Mouse (Mus musculus): ENCODE measurements around the gene 1600014C10Rik.

Gene 1600014C10Rik

GRCm38 (mm10) chr7:38183709-38184417, 846 bp downstream of the 1600014C10Rik start:
- peak; percentile 57 to 86 for DNase-seq (ENCODE audit: low spot score in 2 of 2)

DNA sequence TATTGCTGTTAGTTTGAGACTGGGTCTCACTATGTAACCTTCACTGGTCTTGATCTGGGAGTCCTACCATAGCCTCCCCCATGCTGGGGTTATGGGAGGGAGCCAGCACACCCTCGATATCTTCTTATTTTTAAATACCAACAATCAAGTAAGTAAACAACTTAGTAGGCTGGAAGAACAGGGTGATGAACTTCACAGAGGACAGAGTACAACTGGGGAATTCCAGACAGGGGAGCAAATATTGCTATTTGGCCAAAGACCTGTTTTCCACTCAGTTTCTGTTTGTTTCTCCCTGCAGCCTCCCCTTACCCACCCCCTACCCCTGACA, 1.4 kb downstream of the 1600014C10Rik start:
- no peak for DNase-seq (ENCODE audit: low spot score in 2 of 2)

DNA sequence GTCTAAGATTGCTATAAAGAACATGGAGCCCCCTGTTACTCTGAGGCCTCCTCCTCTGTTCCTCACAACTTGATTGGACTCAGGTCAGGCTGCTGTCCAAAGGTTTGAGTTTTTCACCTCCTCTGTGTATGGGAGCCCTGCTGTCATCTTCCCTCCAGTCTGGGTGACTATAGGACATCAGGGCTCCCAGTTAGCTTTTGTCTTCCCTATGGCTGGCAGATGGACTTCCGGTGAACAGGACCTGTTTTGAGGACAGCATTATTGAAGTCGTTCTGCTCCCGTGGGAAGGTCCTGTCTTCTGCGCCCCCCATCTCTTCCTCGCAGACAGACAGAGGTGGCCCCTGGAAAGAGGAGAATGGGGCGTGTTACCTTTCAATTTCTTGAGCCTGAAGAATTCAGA, 1.8 kb downstream of the 1600014C10Rik start:
- DNase-seq (ENCODE audit: low spot score in 2 of 2): no peak

- DNase-seq (ENCODE audit: low spot score in 2 of 2): no peak
These were observed 3.8 kb downstream of the 1600014C10Rik start for GRCm38 (mm10) chr7:38186861-38187260.

DNA sequence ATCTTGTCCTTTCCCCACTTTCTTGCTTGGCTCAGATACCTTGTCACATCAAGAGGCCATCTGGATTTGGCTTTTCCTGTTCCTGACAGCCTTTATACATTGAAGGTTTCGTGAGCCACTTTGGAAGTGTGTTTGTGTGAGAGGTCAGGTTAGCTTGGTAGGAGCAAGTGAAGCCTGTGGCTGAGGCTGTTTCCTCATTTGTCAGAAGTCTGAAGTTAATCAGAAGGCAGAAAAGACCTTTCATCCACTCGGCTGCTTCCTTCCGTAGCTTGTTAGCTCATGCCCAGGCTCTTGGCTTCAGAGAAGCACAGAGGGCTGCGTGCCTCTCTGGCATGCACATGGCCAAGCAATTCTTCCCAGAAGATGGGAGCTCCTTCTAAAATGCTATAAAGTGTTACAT, 4.8 kb downstream of the 1600014C10Rik start:
- no peak for DNase-seq (ENCODE audit: low spot score in 2 of 2)

- no peak for DNase-seq (ENCODE audit: low spot score in 2 of 2)
These were observed 5.5 kb downstream of the 1600014C10Rik start for GRCm38 (mm10) chr7:38188281-38189075.

DNA sequence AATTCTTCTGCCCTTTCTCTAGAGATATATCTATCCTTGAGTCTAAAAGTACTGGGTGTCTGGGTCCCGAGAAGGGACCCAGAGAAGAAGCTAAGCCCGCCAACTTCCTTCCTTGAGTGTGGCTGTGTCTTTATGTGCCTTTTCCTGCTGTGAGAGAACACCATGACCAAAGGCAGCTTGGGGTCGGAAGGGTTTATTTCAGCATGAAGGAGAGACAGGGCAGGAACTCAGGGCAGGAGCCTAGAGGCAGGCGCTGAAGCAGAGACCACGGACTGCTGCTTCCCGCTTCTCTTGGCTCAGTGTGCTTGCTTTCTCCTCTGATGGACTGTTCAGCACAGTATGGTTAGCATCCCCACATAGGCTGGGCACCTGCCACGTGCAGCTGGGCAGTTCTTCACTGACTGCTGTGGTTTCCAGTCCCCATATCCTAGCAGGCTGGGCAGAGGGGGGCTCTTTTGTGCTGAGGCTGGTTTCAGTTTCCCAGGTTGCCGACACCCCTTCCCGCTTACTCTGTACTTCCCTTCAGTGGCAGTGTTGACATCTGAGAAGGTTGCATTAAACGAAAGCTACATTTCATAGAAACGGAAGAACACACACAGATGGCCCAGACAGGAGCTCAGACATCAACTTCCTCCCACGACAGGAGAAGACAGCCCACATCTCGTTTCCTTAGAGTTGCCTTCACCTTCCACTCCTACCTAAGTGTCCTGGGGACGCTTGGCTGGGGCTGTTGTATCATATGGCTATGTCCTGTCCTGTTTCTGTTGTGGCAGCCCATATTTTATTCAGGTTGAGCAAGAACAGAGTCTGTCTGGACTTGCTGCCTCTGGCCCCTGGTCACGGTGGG, 6.3 kb downstream of the 1600014C10Rik start:
- DNase-seq (ENCODE audit: low spot score in 2 of 2): peak in 1 of 2 experiments; percentile 52

DNA sequence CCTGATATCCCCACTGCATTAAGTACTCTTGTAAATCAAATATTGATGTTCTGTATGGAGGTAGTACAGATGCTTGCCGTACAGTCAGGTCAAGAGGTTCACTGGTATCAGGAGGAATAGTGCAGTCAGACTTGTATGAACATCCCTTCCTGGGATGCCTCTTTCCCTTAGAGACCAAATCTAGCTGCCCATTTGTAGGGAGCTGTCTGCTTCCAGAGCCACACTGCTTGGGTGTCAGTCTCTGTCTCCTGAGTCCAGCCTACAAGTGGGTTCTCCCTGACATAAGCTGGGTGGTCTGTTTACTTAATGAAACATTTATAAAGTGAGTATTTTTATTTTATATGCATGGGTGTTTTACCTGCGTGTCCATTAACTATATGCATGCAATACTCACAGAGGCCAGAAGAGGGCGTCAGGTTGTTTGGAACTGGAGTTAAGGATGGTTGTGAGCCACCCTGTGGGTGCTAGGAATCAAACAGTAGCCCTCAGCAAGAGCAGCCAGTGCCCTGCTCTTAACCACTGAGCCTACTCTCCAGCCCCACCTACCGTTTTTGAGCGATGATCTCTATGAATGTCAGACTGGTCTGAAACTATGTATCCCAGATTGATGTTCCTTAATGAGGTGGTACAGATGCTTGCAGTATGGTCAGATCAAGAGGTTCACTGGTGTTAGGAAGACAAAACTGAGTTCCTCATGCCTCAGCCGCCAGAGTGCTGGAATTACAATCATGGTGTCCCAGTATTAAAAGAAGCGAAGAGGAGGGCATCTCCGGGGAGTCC, 7.2 kb downstream of the 1600014C10Rik start:
- no peak for DNase-seq (ENCODE audit: low spot score in 2 of 2)

DNA sequence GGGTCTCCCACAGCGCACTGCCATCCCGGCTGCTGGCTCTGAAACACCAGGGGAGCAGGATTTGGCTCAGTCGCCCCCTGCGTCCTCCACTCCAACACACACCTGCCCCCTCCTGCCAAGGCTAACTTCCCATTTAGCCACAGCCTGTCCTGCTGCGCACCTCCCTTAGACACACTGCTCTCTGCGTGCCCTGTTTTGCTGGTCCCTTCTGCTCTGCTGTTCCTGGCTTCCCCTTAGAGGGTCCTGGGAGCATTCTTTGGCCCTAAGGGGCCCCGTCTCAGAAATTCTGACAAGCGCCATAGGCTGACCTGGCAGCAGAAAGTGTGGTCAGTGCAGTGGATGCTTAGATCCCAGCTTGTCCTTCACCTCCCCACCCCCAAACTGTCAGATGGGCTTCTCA, 8.1 kb downstream of the 1600014C10Rik start:
- DNase-seq (ENCODE audit: low spot score in 2 of 2): no peak

DNA sequence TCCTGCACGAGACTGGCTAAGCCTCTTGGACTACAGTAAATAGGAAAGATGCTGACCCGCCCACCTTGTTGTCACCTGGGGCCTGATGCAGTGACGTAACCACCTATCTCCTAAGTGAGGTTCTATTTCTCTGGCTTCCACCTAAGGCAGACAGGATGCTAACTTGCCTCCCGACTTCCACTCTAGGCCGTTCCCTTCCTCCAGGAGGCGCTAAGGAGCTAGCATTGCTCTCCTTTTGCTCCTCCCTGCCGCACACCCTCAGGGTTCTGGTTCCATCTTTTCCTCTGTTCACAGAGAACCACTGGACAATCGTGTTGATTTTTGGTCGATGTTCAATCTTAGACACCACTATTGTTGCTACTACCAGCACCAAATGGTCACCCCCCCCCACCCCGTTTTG, 8.6 kb downstream of the 1600014C10Rik start:
- DNase-seq (ENCODE audit: low spot score in 2 of 2): no peak

- DNase-seq (ENCODE audit: low spot score in 2 of 2): no peak
These were observed 17.0 kb downstream of the 1600014C10Rik start for GRCm38 (mm10) chr7:38199907-38200605.

DNA sequence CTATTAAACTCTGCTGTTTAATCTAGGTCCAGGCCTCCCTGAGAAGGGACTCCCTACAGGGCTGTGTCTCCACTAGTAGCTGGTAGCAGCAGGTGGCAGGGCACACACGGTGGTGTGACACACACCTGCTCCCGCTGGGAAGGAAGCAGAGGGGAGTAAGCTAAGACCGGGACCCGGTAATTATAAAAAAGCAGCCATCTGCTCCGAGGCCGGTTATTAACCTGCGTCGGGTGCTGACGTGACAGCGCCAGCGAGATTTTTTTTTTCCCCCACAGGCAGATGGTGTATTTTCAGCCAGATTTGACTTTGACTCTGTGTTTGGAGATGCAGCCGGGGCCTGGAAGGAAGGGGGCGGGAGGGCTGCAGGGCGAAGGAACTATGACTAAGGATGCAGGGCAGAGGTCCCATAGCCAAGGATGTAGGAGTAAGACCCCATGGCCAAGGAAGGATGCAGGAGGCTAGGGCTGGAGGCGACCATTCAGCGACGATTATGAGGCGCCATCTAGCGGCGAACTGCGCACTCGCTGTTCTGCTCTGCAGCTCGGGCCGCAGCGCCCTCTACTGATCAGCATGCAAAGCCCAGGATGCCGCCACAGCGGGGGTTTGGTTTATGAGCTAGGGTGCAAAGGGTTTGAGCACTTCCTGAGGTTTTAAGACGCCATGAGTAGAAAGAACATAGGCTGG, 17.7 kb downstream of the 1600014C10Rik start:
- peak; percentile 47 to 89 for DNase-seq (ENCODE audit: low spot score in 2 of 2)

- no peak for DNase-seq (ENCODE audit: low spot score in 2 of 2)
These were observed 18.3 kb downstream of the 1600014C10Rik start for GRCm38 (mm10) chr7:38201290-38201658.

GRCm38 (mm10) chr7:38204314-38204713, 21.3 kb downstream of the 1600014C10Rik start:
- DNase-seq (ENCODE audit: low spot score in 2 of 2): no peak

DNA sequence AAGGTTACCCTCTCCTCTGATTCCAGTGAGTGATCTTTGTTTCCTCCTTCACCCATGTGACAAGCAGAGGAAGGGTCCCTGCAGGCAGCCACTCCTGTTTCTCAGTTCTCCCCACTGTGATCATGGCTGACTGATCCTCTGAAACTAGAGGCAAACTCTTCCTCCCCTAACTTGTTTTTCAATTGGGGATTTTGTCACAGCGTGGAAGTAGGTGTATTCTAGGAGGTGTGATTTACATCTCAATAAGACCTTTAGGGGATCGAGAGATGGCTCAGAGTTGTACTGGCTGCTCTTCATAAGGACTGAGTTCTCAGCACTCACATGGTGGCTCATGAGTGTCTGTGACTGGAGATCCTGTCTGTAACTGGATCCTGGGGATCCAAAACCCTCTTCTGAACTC, 22.8 kb downstream of the 1600014C10Rik start:
- DNase-seq (ENCODE audit: low spot score in 2 of 2): no peak

DNA sequence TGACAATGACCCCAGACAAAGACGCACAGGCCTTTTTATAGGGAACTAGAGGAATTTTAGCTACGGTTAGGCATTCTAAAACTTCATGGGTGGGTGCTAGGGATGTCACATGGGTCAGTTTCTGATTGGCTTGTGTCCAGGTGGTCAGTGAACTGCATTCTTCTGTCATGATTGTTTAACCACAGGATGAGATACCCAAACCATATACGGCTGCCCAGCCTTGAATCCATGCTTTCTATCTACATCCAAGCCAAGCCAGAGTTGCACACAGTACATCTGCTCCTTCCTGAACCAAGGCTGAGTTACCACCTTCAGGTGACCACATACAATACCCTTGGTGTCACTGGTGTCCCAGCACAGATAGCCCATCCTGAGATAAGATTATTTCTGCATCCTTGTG, 23.5 kb downstream of the 1600014C10Rik start:
- no peak for DNase-seq (ENCODE audit: low spot score in 2 of 2)

DNA sequence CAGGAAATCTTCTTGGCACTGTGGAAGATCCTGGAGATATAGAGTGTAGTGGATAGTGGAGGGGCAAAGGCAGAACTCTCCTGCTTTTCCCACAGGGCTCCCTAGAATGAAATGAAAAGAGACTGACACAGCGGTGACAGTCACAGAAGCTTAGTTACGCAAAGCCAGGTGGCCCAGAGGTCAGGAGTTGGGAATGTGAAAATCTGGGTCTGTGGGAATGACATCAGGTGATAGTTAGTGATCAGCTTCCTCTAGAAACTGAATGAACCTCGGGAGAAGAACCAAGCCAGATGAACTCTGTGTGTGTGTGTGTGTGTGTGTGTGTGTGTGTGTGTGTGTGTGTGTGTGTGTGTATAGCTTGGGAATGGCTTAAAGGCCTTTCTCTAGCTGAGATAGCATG, 26.0 kb downstream of the 1600014C10Rik start:
- no peak for DNase-seq (ENCODE audit: low spot score in 2 of 2)

DNA sequence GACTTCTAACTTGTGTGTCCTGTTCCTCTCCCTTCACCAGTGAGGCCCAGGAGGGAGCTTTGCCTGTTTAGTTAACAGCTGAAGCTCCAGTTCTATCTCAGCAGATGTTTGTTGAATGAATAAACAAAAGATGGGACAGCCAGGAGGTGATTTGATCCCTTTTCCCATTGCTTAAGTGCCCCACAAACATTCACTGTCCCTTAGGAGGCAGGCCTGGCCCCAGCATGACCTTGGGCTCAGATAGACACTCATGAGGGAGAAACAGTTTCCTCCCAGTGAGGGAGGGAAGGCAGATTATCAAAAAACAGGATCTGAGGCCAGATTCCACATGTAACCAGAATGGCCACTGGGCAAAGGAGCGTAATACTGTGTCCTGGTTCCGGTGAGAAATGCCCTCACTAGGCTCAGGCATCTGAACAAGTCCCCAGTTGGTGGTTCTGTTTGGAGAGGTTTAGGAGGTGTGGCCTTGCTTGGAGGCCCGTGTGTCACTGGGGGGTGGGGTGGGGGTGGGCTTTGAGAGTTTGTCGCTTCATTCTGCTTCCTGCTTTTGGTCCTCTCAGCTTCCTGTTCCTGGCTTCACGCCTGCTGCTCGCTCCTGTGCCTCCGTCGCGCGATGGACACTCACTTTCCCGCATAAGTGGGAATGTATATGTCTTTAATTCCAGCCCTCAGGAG, 26.6 kb downstream of the 1600014C10Rik start:
- DNase-seq (ENCODE audit: low spot score in 2 of 2): no peak

- DNase-seq (ENCODE audit: low spot score in 2 of 2): no peak
These were observed 29.6 kb downstream of the 1600014C10Rik start for GRCm38 (mm10) chr7:38212651-38213062.

All from left cerebral cortex, adult 9 months (tissue).